Mouse (Mus musculus): Measurements from ENCODE around the gene Nrsn2.
"Not testable (repeated sequence)": the region's sequence is repeated elsewhere in the genome, so short reads cannot be mapped to it uniquely, and the experiment has no call there.

The Nrsn2 gene

GRCm38 (mm10) chr2:152393225-152394017 lies 17.0 kb upstream of the Nrsn2 start:
- in situ Hi-C loops (cut with MboI; ENCODE audit: low sequenced_read_pairs), result loop anchor here (25.0 kb wide), 1 partner anchor 281 kb away; the partner anchor contains the start of gene Srxn1

- in situ Hi-C loops (cut with MboI; ENCODE audit: low sequenced_read_pairs), result loop anchor here (25.0 kb wide), 1 partner anchor 280 kb away; the partner anchor contains the start of gene Srxn1
These were observed 16.3 kb upstream of the Nrsn2 start for GRCm38 (mm10) chr2:152392786-152393185.

GRCm38 (mm10) chr2:152384191-152384590 lies 7.8 kb upstream of the Nrsn2 start:
- in situ Hi-C loops (cut with MboI; ENCODE audit: low sequenced_read_pairs), result loop anchor here (25.0 kb wide), 1 partner anchor 272 kb away; the partner anchor contains the start of gene Srxn1

GRCm38 (mm10) chr2:152375652-152376344 lies 640 bp downstream of the Nrsn2 start:
- in situ Hi-C loops (cut with MboI; ENCODE audit: low sequenced_read_pairs), result loop anchor here (25.0 kb wide), 1 partner anchor 263 kb away; the partner anchor contains the start of gene Srxn1

GRCm38 (mm10) chr2:152373547-152373946 lies 2.9 kb downstream of the Nrsn2 start:
- in situ Hi-C loops (cut with MboI; ENCODE audit: low sequenced_read_pairs), result no loop called here

- in situ Hi-C loops (cut with MboI; ENCODE audit: low sequenced_read_pairs), result no loop called here
These were observed 3.8 kb downstream of the Nrsn2 start for GRCm38 (mm10) chr2:152372661-152373060.

- in situ Hi-C loops (cut with MboI; ENCODE audit: low sequenced_read_pairs), result no loop called here
These were observed 4.3 kb downstream of the Nrsn2 start for GRCm38 (mm10) chr2:152372104-152372503.

GRCm38 (mm10) chr2:152368532-152369140 lies 7.8 kb downstream of the Nrsn2 start:
- in situ Hi-C loops (cut with MboI; ENCODE audit: low sequenced_read_pairs), result no loop called here

- in situ Hi-C loops (cut with MboI; ENCODE audit: low sequenced_read_pairs), result no loop called here
These were observed 8.5 kb downstream of the Nrsn2 start for GRCm38 (mm10) chr2:152367917-152368316.

GRCm38 (mm10) chr2:152363245-152364147 lies 12.9 kb downstream of the Nrsn2 start:
- in situ Hi-C loops (cut with MboI; ENCODE audit: low sequenced_read_pairs), result no loop called here

- in situ Hi-C loops (cut with MboI; ENCODE audit: low sequenced_read_pairs), result no loop called here
These were observed 15.2 kb downstream of the Nrsn2 start for GRCm38 (mm10) chr2:152361193-152361592.

- in situ Hi-C loops (cut with MboI; ENCODE audit: low sequenced_read_pairs), result no loop called here
These were observed 16.1 kb downstream of the Nrsn2 start for GRCm38 (mm10) chr2:152360271-152360775.

- in situ Hi-C loops (cut with MboI; ENCODE audit: low sequenced_read_pairs), result no loop called here
These were observed 16.8 kb downstream of the Nrsn2 start for GRCm38 (mm10) chr2:152359616-152360015.

- in situ Hi-C loops (cut with MboI; ENCODE audit: low sequenced_read_pairs), result not testable (repeated sequence)
These were observed 17.5 kb downstream of the Nrsn2 start for GRCm38 (mm10) chr2:152358977-152359376.

- in situ Hi-C loops (cut with MboI; ENCODE audit: low sequenced_read_pairs), result no loop called here
These were observed 19.2 kb downstream of the Nrsn2 start for GRCm38 (mm10) chr2:152357254-152357653.

- in situ Hi-C loops (cut with MboI; ENCODE audit: low sequenced_read_pairs), result no loop called here
These were observed 26.4 kb downstream of the Nrsn2 start for GRCm38 (mm10) chr2:152349842-152350540.

GRCm38 (mm10) chr2:152349205-152349604 lies 27.2 kb downstream of the Nrsn2 start:
- in situ Hi-C loops (cut with MboI; ENCODE audit: low sequenced_read_pairs), result no loop called here

GRCm38 (mm10) chr2:152347722-152348121 lies 28.7 kb downstream of the Nrsn2 start:
- in situ Hi-C loops (cut with MboI; ENCODE audit: low sequenced_read_pairs), result no loop called here

- in situ Hi-C loops (cut with MboI; ENCODE audit: low sequenced_read_pairs), result no loop called here
These were observed 29.5 kb downstream of the Nrsn2 start for GRCm38 (mm10) chr2:152346776-152347465.

Data from CH12F3 (cell line).